Mouse (Mus musculus): ENCODE measurements around the gene Stat4.
"Not testable (repeated sequence)": the region's sequence is repeated elsewhere in the genome, so short reads cannot be mapped to it uniquely, and the experiment has no call there.

The Stat4 gene

GRCm38 (mm10) chr1:52028686-52029085, 41.7 kb downstream of the Stat4 start:
- DNase-seq (ENCODE audit: low spot score), result no peak

GRCm38 (mm10) chr1:52034816-52035752, 48.1 kb downstream of the Stat4 start:
- DNase-seq (ENCODE audit: low spot score), result no peak

- DNase-seq (ENCODE audit: low spot score), result no peak
Observed at GRCm38 (mm10) chr1:52039151-52039550, 52.2 kb downstream of the Stat4 start.

GRCm38 (mm10) chr1:52039626-52040025, 52.7 kb downstream of the Stat4 start:
- no peak for DNase-seq (ENCODE audit: low spot score)

- peak; percentile 25 for DNase-seq (ENCODE audit: low spot score)
Observed at GRCm38 (mm10) chr1:52040366-52041061, 53.6 kb downstream of the Stat4 start.

GRCm38 (mm10) chr1:52043191-52043590, 56.2 kb downstream of the Stat4 start:
- DNase-seq (ENCODE audit: low spot score), result no peak

- DNase-seq (ENCODE audit: low spot score), result not testable (repeated sequence)
Observed at GRCm38 (mm10) chr1:52046891-52047290, 59.9 kb downstream of the Stat4 start.

- no peak for DNase-seq (ENCODE audit: low spot score)
Observed at GRCm38 (mm10) chr1:52048711-52049110, 61.8 kb downstream of the Stat4 start.

GRCm38 (mm10) chr1:52049827-52050226, 62.9 kb downstream of the Stat4 start:
- no peak for DNase-seq (ENCODE audit: low spot score)

- DNase-seq (ENCODE audit: low spot score), result no peak
Observed at GRCm38 (mm10) chr1:52051542-52051941, 64.6 kb downstream of the Stat4 start.

GRCm38 (mm10) chr1:52052910-52053309, 66.0 kb downstream of the Stat4 start:
- no peak for DNase-seq (ENCODE audit: low spot score)

GRCm38 (mm10) chr1:52055947-52056346, 69.0 kb downstream of the Stat4 start:
- no peak for DNase-seq (ENCODE audit: low spot score)

GRCm38 (mm10) chr1:52057153-52057552, 70.2 kb downstream of the Stat4 start:
- peak; percentile 35 for DNase-seq (ENCODE audit: low spot score)

GRCm38 (mm10) chr1:52066276-52066675, 79.3 kb downstream of the Stat4 start:
- DNase-seq (ENCODE audit: low spot score), result no peak

GRCm38 (mm10) chr1:52066694-52067093, 79.7 kb downstream of the Stat4 start:
- DNase-seq (ENCODE audit: low spot score), result no peak

GRCm38 (mm10) chr1:52079724-52080367, 92.9 kb downstream of the Stat4 start:
- DNase-seq (ENCODE audit: low spot score), result no peak

GRCm38 (mm10) chr1:52080375-52080774, 93.4 kb downstream of the Stat4 start:
- no peak for DNase-seq (ENCODE audit: low spot score)

- DNase-seq (ENCODE audit: low spot score), result peak; percentile 1
Observed at GRCm38 (mm10) chr1:52086236-52086635, 99.3 kb downstream of the Stat4 start.

- no peak for DNase-seq (ENCODE audit: low spot score)
Observed at GRCm38 (mm10) chr1:52087128-52087527, 100.2 kb downstream of the Stat4 start.

GRCm38 (mm10) chr1:52088634-52089033, 101.7 kb downstream of the Stat4 start:
- DNase-seq (ENCODE audit: low spot score), result peak; percentile 6

GRCm38 (mm10) chr1:52098618-52099232, 111.8 kb downstream of the Stat4 start:
- DNase-seq (ENCODE audit: low spot score), result peak; percentile 24

- peak; percentile 31 for DNase-seq (ENCODE audit: low spot score)
Observed at GRCm38 (mm10) chr1:52100496-52100895, 113.5 kb downstream of the Stat4 start.
